Mouse (Mus musculus): Measurements from ENCODE around the gene Trpm6. TPM values are rescaled to one million over a fixed set of nuclear protein-coding genes. Genes with fewer than 3 reads are reported as not detected.

The Trpm6 gene
- polyA plus RNA-seq, 1 experiment from 2014 or later, result 0.27 TPM

DNA sequence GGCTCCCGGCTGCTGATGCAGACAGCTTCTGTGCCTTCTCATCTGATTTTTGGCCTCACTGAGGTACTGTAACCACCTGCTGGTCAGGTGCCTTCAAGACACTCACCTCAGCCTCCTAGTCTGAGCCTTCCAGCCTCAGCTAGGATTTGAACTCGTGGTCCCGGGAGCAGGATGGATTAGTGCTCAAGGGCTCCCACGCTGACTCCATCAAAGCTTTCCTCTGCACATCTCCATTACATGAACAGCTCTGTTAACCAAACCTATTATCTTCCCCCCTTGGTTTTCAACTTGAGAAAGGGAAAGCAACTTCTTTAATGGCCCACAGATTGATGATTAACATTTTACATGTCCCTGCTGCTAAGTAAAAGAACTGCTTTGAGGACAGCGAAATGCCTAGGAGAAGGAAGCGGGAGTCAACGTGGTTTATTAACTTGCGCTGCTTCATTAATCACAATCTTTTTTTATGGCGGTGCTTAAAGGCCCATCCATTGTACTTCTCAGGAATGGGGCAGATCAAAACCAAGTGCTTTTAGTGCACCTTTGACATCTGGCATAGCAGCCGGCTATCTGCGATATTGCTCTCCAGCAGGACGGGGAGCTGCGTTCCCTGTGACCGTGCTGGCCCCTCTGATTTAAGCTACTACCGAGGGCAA lies 152.4 kb downstream of the Trpm6 start:
- 18% methylated on average over 15 of the region's 15 CpGs for WGBS
- H3K36me3 ChIP-seq, result no peaks in the 10 kb centered on the region
- H3K9ac ChIP-seq, result no peak overlapping the region
- H3K4me1 ChIP-seq, result 0 out of 2 replicates have a peak, but pooled peaks cover 7% of the 10 kb centered on the region
- peak overlapping the region; percentile 50 for H3K4me2 ChIP-seq (replicated peaks)
- no peak overlapping the region for H3K27ac ChIP-seq
- ATAC-seq (ENCODE audit: low FRiP score, low read depth), result peak; percentile 63
- no peaks in the 10 kb centered on the region for H3K9me3 ChIP-seq
- H3K27me3 ChIP-seq (replicated peaks), result no peaks in the 10 kb centered on the region
- no peak overlapping the region for H3K4me3 ChIP-seq

DNA sequence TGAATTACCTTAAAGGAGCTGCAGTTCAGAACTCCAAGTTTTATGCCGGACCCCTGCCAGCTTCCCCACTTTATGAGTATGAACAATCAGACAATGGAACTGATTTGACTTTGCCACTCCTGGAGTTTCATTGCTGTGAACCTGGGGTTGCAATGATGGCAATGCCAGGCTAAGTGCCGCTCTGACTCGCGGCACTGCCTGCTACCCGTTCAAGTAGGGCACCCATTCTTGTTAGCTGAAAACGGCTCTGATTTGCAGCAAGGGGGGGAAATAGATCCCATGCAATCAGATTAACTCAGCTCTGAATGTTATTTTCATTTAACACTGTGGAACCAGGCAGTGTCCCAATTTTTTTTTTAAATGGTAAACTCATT lies 152.9 kb downstream of the Trpm6 start:
- Histone ChIP-seq H3K9ac (no peak overlapping the region), H3K4me3 (no peak overlapping the region), H3K27ac (no peak overlapping the region), H3K36me3 (no peaks in the 10 kb centered on the region), H3K4me1 (0 out of 2 replicates have a peak, but pooled peaks cover 7% of the 10 kb centered on the region), H3K9me3 (no peaks in the 10 kb centered on the region), H3K27me3 (replicated peaks) (no peaks in the 10 kb centered on the region), H3K4me2 (replicated peaks) (peak overlapping the region; percentile 50)
- WGBS, result 20% methylated on average over 6 of the region's 6 CpGs
- ATAC-seq (ENCODE audit: low FRiP score, low read depth), result peak; percentile 39

DNA sequence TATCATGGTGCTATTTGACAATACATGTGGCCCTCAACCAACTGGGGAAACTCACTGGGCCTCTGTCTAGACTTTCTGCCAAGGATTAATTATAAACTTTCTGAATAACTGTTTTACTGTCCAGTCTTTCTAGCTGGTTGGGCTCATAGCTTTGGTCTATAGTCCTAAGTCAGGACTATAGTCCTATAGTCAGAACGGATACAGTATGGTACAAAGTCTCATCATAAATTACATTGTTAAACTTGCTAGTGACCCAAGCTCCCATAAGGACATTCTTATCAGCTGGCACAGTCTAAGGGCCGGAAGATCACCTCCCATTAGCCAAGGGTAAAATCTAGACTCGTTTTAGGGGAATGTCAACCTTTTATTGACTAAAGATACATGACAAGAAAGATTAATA lies 155.7 kb downstream of the Trpm6 start:
- 69% methylated on average over 3 of the region's 3 CpGs for WGBS
- H3K4me1 ChIP-seq, result 0 out of 2 replicates have a peak, but pooled peaks cover 7% of the 10 kb centered on the region
- H3K27me3 ChIP-seq (replicated peaks), result no peaks in the 10 kb centered on the region
- H3K4me3 ChIP-seq, result no peak overlapping the region
- H3K4me2 ChIP-seq (replicated peaks), result no peak overlapping the region
- no peak for ATAC-seq (ENCODE audit: low FRiP score, low read depth)
- H3K27ac ChIP-seq, result no peak overlapping the region
- no peaks in the 10 kb centered on the region for H3K36me3 ChIP-seq
- no peaks in the 10 kb centered on the region for H3K9me3 ChIP-seq
- no peak overlapping the region for H3K9ac ChIP-seq

DNA sequence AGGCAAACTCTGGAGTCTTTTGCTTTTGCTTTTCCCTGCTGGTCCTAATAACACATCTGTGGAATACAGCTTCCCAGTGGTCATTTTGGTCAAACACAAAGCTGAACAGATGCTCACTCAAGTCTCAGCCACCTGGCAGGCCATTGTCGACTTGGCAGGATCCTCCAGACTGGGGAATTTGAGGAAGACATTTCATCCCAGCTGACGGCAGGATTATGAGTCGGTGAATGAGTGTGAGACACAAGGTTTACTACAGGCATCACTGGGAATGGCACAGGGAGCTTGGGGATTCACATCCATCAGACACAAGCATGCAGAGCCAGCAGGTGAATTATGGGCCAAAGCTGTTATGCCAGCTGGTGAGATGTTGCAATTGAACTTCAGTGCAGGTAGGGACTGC lies 159.9 kb downstream of the Trpm6 start:
- Histone ChIP-seq H3K9ac (no peak overlapping the region), H3K27ac (no peak overlapping the region), H3K4me1 (no peaks in the 10 kb centered on the region), H3K36me3 (no peaks in the 10 kb centered on the region), H3K9me3 (no peaks in the 10 kb centered on the region), H3K4me3 (no peak overlapping the region), H3K4me2 (replicated peaks) (no peak overlapping the region), H3K27me3 (replicated peaks) (no peaks in the 10 kb centered on the region)
- no peak for ATAC-seq (ENCODE audit: low FRiP score, low read depth)
- 66% methylated on average over 3 of the region's 3 CpGs for WGBS

DNA sequence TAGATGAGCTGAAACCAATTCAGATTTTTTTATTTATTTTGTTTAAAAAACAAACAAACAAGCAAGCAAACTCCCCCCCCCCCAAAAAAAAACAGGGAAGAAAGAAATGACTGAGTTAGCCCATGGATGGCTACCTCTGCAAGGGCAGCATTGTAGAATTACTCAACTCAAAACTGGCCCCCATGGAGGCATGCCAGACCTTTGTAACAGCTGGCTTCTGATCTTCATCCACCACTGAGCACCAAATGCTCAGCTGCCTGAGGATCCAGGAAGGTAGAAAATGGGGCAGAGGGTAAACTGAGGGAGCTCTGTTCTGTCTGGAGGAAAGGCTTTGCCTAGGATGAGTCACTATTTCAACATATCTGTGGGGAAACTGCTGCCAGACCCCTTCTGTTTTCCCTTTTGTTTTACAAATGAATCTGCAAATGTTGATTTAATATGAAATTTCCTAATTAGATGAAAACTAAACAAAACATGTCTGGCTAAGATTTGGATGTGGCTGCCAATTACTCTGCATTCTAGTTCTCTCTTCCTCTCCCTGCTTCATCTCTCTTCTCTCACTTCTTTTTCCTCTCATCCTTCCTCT lies 162.1 kb downstream of the Trpm6 start:
- Histone ChIP-seq H3K4me3 (no peak overlapping the region), H3K9ac (no peak overlapping the region), H3K27me3 (replicated peaks) (no peaks in the 10 kb centered on the region), H3K4me1 (no peaks in the 10 kb centered on the region), H3K9me3 (no peaks in the 10 kb centered on the region), H3K27ac (no peak overlapping the region), H3K4me2 (replicated peaks) (no peak overlapping the region), H3K36me3 (no peaks in the 10 kb centered on the region)
- no peak for ATAC-seq (ENCODE audit: low FRiP score, low read depth)

DNA sequence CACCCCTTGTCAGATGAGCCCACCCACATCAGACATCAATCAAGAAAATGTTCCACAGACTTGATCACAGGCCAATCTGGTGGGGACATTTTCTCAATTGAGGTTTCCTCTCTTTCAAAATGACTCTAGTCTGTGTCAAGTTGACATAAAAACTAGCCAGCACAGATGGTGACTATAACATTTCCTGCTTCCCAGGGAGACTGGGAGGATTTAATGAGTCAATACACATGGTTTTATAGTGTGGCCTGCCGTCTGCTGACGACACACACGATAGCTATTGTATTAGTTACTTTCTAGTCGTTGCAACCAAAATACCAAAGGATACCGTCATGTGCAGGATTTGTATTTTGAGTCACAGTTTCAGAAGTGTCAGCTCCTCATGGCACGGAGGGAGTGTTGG lies 191.6 kb downstream of the Trpm6 start:
- Histone ChIP-seq H3K9ac (no peak overlapping the region), H3K4me1 (no peaks in the 10 kb centered on the region; the same call in 1 of the 2 replicates), H3K9me3 (no peaks in the 10 kb centered on the region), H3K36me3 (no peaks in the 10 kb centered on the region), H3K4me2 (replicated peaks) (no peak overlapping the region), H3K27ac (no peak overlapping the region), H3K4me3 (no peak overlapping the region), H3K27me3 (replicated peaks) (no peaks in the 10 kb centered on the region)
- no peak for ATAC-seq (ENCODE audit: low FRiP score, low read depth)
- WGBS, result 76% methylated on average over 6 of the region's 6 CpGs

Other genes starting within 250 kb of the Trpm6 start
- gene Ostf1, start 118.2 kb upstream of the Trpm6 start, polyA plus RNA-seq (2016; fragmentation: Nextera tagmentation; extraction: Ambion mirVana), result 47.0 and 53.1 TPM in 2 replicates
- 9.7 and 13.1 TPM in 2 replicates for gene Nmrk1, start 118.0 kb upstream of the Trpm6 start, polyA plus RNA-seq (2016; fragmentation: Nextera tagmentation; extraction: Ambion mirVana)
- gene Carnmt1, start 79.2 kb upstream of the Trpm6 start, polyA plus RNA-seq (2016; fragmentation: Nextera tagmentation; extraction: Ambion mirVana), result 23.8 and 24.0 TPM in 2 replicates
- 80.8 and 81.0 TPM in 2 replicates for gene D030056L22Rik, start 36.8 kb upstream of the Trpm6 start, polyA plus RNA-seq (2016; fragmentation: Nextera tagmentation; extraction: Ambion mirVana)

Measured in neural tube, embryonic 12.5 days (tissue).